Mouse (Mus musculus) thymus, adult 2 months (tissue): ENCODE results near the gene Spout1.

Experiments
- CTCF ChIP-seq: fragments of 200-500 bp; IDR thresholded peaks from 2 replicates; pipeline ENCODE4 v1.5.1; 2012; ENCODE audit warnings: mild to moderate bottlenecking, control low read depth, low read length, moderate library complexity, borderline replicate concordance; ENCODE audit not compliant: control insufficient read depth, poor library complexity, insufficient read depth; ENCODE audit errors: extremely low read depth
- POLR2A ChIP-seq: fragments of 200-500 bp; IDR thresholded peaks from 2 replicates; pipeline ENCODE4 v1.6.1; 2012; ENCODE audit warnings: mild to moderate bottlenecking, low read length, control low read depth, moderate library complexity; ENCODE audit not compliant: control insufficient read depth, poor library complexity, insufficient read depth; ENCODE audit errors: extremely low read depth

DNA sequence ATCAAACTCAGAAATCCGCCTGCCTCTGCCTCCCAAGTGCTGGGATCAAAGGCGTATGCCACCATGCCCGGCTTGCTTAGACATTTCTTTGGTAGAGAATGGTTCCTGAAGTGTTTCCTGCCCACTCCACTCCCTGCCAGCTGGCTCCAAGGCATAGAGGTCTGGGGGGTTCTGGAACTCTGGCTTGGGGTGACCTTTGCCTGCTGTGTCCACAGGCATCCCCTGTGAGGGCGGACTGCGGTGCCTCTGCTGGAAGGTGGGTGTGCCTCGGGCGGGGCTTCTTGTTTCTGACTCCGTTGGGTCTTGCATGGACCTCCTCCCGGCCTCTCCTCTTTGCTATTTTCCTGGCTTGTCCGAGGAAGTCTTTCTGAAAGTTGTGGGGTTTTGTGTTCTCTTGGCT lies 41.8 kb downstream of the Spout1 start:
- no peak for TF ChIP-seq POLR2A
- no peak for TF ChIP-seq CTCF
